Mouse (Mus musculus) cerebellum, adult 2 months (tissue): ENCODE measurements around the gene Tef.

Experiments
- CTCF ChIP-seq: fragments of 200-500 bp; IDR thresholded peaks from 2 replicates; pipeline ENCODE4 v1.5.1; 2011; ENCODE audit warnings: low read depth, mild to moderate bottlenecking, control low read depth, low read length, moderate library complexity, borderline replicate concordance; ENCODE audit not compliant: insufficient read depth
- POLR2A ChIP-seq: fragments of 200-500 bp; IDR thresholded peaks from 2 replicates; pipeline ENCODE4 v1.6.1; 2011; ENCODE audit warnings: low read length, control low read depth, borderline replicate concordance; ENCODE audit not compliant: insufficient read depth

DNA sequence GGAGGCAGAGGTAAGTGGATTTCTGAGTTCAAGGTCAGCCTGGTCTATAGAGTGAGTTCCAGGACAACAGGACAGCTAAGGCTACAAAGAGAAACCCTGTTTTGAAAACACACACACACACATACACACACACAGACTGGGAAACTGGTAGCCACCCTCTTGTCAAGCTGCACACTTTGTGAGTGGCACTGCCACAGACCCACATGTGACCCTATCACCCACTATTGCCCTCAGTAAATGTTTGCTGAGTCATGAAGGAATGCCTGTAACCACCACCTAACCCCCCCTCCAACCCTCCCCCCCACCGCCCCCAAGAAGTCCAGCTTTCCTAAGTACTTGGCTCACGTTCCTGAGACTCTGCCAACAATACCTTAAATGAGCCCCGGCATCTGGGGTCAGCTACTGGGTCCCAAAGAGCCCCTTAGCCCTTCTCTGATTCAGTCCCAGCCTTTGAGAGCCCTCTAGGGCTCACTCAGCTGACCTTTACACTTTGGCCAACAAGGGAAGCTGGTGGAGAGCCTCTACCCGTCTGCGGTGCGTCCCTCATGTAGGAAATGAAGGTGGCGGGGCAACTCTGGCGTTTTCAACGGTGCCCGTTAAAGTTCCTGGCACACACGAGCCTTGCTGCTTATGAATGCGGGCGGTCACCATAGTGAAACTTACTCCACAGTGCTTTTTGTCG, 36.5 kb downstream of the Tef start:
- TF ChIP-seq CTCF (no peak), POLR2A (no peak)
